Mouse (Mus musculus) thymus, adult 2 months (tissue): Measurements from ENCODE around the gene Gigyf2. TPM values are rescaled to one million over a fixed set of nuclear protein-coding genes. Genes with fewer than 3 reads are reported as not detected.
A peak's percentile ranks its signal among the peaks of the same experiment; 100 is the strongest.
"Not testable (repeated sequence)": the region's sequence is repeated elsewhere in the genome, so short reads cannot be mapped to it uniquely, and the experiment has no call there.

Experiments
- DNase-seq: peaks from one replicate; pipeline ENCODE4 v3.0.0; 2021
- H3K27ac ChIP-seq: fragments of 200-500 bp; 2 replicates; pipeline ENCODE4 v1.5.1; 2012; ENCODE audit warnings: low read length, control low read depth; ENCODE audit not compliant: control insufficient read depth, insufficient read depth
- H3K27me3 ChIP-seq: fragments of 200-500 bp; 2 replicates; pipeline ENCODE4 v1.6.1; 2012; ENCODE audit warnings: mild to moderate bottlenecking, low read length, moderate library complexity, mixed read lengths; ENCODE audit not compliant: control insufficient read depth, insufficient read depth
- H3K36me3 ChIP-seq: fragments of 200-500 bp; 2 replicates; pipeline ENCODE4 v1.6.1; 2012; ENCODE audit warnings: mild to moderate bottlenecking, low read length, moderate library complexity; ENCODE audit not compliant: control insufficient read depth, insufficient read depth
- H3K4me1 ChIP-seq: fragments of 200-500 bp; replicated peaks from 2 replicates; pipeline ENCODE4 v1.6.1; 2012; ENCODE audit warnings: low read length; ENCODE audit not compliant: control insufficient read depth, insufficient read depth
- H3K4me3 ChIP-seq: fragments of 200-500 bp; 2 replicates; pipeline ENCODE4 v1.5.1; 2012; ENCODE audit warnings: mild to moderate bottlenecking, low read length, control low read depth, moderate library complexity; ENCODE audit not compliant: control insufficient read depth, insufficient read depth
- CTCF ChIP-seq: fragments of 200-500 bp; IDR thresholded peaks from 2 replicates; pipeline ENCODE4 v1.5.1; 2012; ENCODE audit warnings: mild to moderate bottlenecking, control low read depth, low read length, moderate library complexity, borderline replicate concordance; ENCODE audit not compliant: control insufficient read depth, poor library complexity, insufficient read depth; ENCODE audit errors: extremely low read depth
- POLR2A ChIP-seq: fragments of 200-500 bp; IDR thresholded peaks from 2 replicates; pipeline ENCODE4 v1.6.1; 2012; ENCODE audit warnings: mild to moderate bottlenecking, low read length, control low read depth, moderate library complexity; ENCODE audit not compliant: control insufficient read depth, poor library complexity, insufficient read depth; ENCODE audit errors: extremely low read depth
- WGBS: fragments of 180-500 bp; shearing (Covaris S2); methylation state at CpG from one replicate; pipeline ENCODE4 v1.1.7; 2018; 5-methylcytosine and 5-hydroxymethylcytosine counted together
- polyA plus RNA-seq: library from polyadenylated mRNA; depleted of rRNA; stranded (reverse); fragments of >200 nt; gene quantifications from 2 replicates; pipeline ENCODE4 v1.2.3, GENCODE M21; 2012

Gigyf2 gene
- polyA plus RNA-seq, 1 experiment = 47.3 TPM

GRCm38 (mm10) chr1:87436583-87436982 is 109.8 kb downstream of the Gigyf2 start:
- no peak overlapping the region for H3K27ac ChIP-seq
- TF ChIP-seq POLR2A (no peak), CTCF (no peak)
- WGBS = 91% methylated on average over 6 of the region's 6 CpGs
- H3K36me3 ChIP-seq = peaks cover 61% of the 10 kb centered on the region
- no peak for DNase-seq
- no peaks in the 10 kb centered on the region for H3K27me3 ChIP-seq
- no peak overlapping the region for H3K4me3 ChIP-seq
- no peaks in the 10 kb centered on the region for H3K4me1 ChIP-seq

GRCm38 (mm10) chr1:87447183-87448104 is 120.6 kb downstream of the Gigyf2 start:
- no peaks in the 10 kb centered on the region for H3K4me1 ChIP-seq
- TF ChIP-seq CTCF (no peak), POLR2A (no peak)
- no peak overlapping the region for H3K27ac ChIP-seq
- no peaks in the 10 kb centered on the region for H3K27me3 ChIP-seq
- H3K36me3 ChIP-seq = peaks cover 44% of the 10 kb centered on the region
- peak; percentile 48 for DNase-seq
- 48% methylated on average over 5 of the region's 5 CpGs for WGBS
- H3K4me3 ChIP-seq = no peak overlapping the region

GRCm38 (mm10) chr1:87449432-87449831 is 122.6 kb downstream of the Gigyf2 start:
- no peak for TF ChIP-seq POLR2A
- TF ChIP-seq CTCF = no peak
- 95% methylated on average over 4 of the region's 4 CpGs for WGBS
- Histone ChIP-seq H3K27ac (no peak overlapping the region), H3K4me3 (no peak overlapping the region), H3K27me3 (no peaks in the 10 kb centered on the region), H3K4me1 (no peaks in the 10 kb centered on the region), H3K36me3 (peaks cover 29% of the 10 kb centered on the region)
- DNase-seq = no peak

- TF ChIP-seq CTCF = no peak
- no peak for TF ChIP-seq POLR2A
- no peaks in the 10 kb centered on the region for H3K36me3 ChIP-seq
- no peaks in the 10 kb centered on the region for H3K27me3 ChIP-seq
- no peak for DNase-seq
- H3K27ac ChIP-seq = no peak overlapping the region
- H3K4me3 ChIP-seq = no peak overlapping the region
- WGBS = 100% methylated on average over 1 of the region's 1 CpGs
- no peaks in the 10 kb centered on the region for H3K4me1 ChIP-seq
Observed at GRCm38 (mm10) chr1:87456425-87456824, 129.6 kb downstream of the Gigyf2 start.

GRCm38 (mm10) chr1:87458045-87458444 is 131.2 kb downstream of the Gigyf2 start:
- H3K36me3 ChIP-seq = no peaks in the 10 kb centered on the region
- H3K4me1 ChIP-seq = no peaks in the 10 kb centered on the region
- WGBS = 92% methylated on average over 4 of the region's 4 CpGs
- TF ChIP-seq CTCF (no peak), POLR2A (no peak)
- no peaks in the 10 kb centered on the region for H3K27me3 ChIP-seq
- DNase-seq = no peak
- no peak overlapping the region for H3K27ac ChIP-seq
- no peak overlapping the region for H3K4me3 ChIP-seq

GRCm38 (mm10) chr1:87459856-87460255 is 133.1 kb downstream of the Gigyf2 start:
- not testable (repeated sequence) for H3K27me3 ChIP-seq, H3K36me3 ChIP-seq, DNase-seq, H3K4me3 ChIP-seq, H3K27ac ChIP-seq, H3K4me1 ChIP-seq
- WGBS = 83% methylated on average over 7 of the region's 7 CpGs

GRCm38 (mm10) chr1:87467469-87467868 is 140.7 kb downstream of the Gigyf2 start:
- Histone ChIP-seq H3K27me3 (no peaks in the 10 kb centered on the region), H3K36me3 (no peaks in the 10 kb centered on the region), H3K4me3 (no peak overlapping the region), H3K4me1 (peaks cover 3% of the 10 kb centered on the region; the same call in 1 of the 2 replicates), H3K27ac (no peak overlapping the region)
- WGBS = 87% methylated on average over 9 of the region's 9 CpGs
- no peak for DNase-seq
- TF ChIP-seq CTCF (no peak), POLR2A (no peak)
